7 mouse cellular contexts compared by ENCODE assay signal in genomic region chr5:113954421-113954820, GRCm38 (mm10). TPM values are rescaled to one million over a fixed set of nuclear protein-coding genes. Genes with fewer than 3 reads are reported as not detected.
DNase-seq lines count a peak whose midpoint lies in the region; ATAC-seq and TF ChIP-seq lines count a peak whose summit lies in the region.

No protein-coding gene starts in this region.

- H3K27ac ChIP-seq in intestine, embryonic 14.5 days (ENCODE audit: low read depth): no peak overlapping the region
- H3K27ac ChIP-seq in midbrain, embryonic 16.5 days (ENCODE audit: low read length): peak overlapping the region; percentile 65
- H3K27ac ChIP-seq in spleen, adult 2 months (ENCODE audit: insufficient read depth, low read length): no peak overlapping the region

- peak; percentile 92 for TF ChIP-seq CTCF in spleen, adult 2 months (IDR thresholded peaks at IDR 0.05; ENCODE audit: extremely low read depth, insufficient read depth, insufficient read length, insufficient replicate concordance)

- H3K36me3 ChIP-seq in intestine, embryonic 14.5 days (ENCODE audit: control insufficient read depth, insufficient read depth, low read length): peaks cover 63% of the 10 kb centered on the region
- peaks cover 29% of the 10 kb centered on the region for H3K36me3 ChIP-seq in midbrain, embryonic 16.5 days (ENCODE audit: control insufficient read depth, insufficient read depth, low read length)
- peaks cover 44% of the 10 kb centered on the region for H3K36me3 ChIP-seq in spleen, adult 2 months (ENCODE audit: control insufficient read depth, insufficient read depth, low read length)

- DNase-seq in adrenal gland, adult 2 months: peak; percentile 90
- DNase-seq in embryo, embryonic 10.5 days (ENCODE audit: low spot score): peak; percentile 96
- peak; percentile 77 to 81 for DNase-seq in gastrocnemius, postnatal 36 days
- DNase-seq in intestine, embryonic 14.5 days (ENCODE audit: low spot score): peak; percentile 94
- DNase-seq in left cerebral cortex, postnatal 36 days (ENCODE audit: low spot score in 2 of 2): peak; percentile 76 to 82
- DNase-seq in spleen, adult 2 months (ENCODE audit: low read depth in 1 of 2, low spot score in 2 of 2): peak; percentile 14 to 70

- WGBS in intestine, embryonic 14.5 days: 11% methylated on average over 7 of the region's 7 CpGs
- WGBS in midbrain, embryonic 16.5 days: 11% methylated on average over 7 of the region's 7 CpGs
- WGBS in spleen, adult 2 months: 20% methylated on average over 7 of the region's 7 CpGs

- no peaks in the 10 kb centered on the region for H3K27me3 ChIP-seq in intestine, embryonic 14.5 days (replicated peaks; ENCODE audit: control insufficient read depth, insufficient read depth, low read length)
- no peaks in the 10 kb centered on the region for H3K27me3 ChIP-seq in midbrain, embryonic 16.5 days (ENCODE audit: control insufficient read depth, insufficient read depth, low read depth, low read length)
- no peaks in the 10 kb centered on the region for H3K27me3 ChIP-seq in spleen, adult 2 months (ENCODE audit: control insufficient read depth, insufficient read depth, low read length)

- H3K4me2 ChIP-seq in intestine, embryonic 14.5 days (ENCODE audit: low read length): no peak overlapping the region
- H3K4me2 ChIP-seq in midbrain, embryonic 16.5 days (ENCODE audit: low read length): no peak overlapping the region

- H3K9ac ChIP-seq in intestine, embryonic 14.5 days (ENCODE audit: low read length): no peak overlapping the region
- H3K9ac ChIP-seq in midbrain, embryonic 16.5 days (ENCODE audit: low read depth, low read length): no peak overlapping the region

- peak; percentile 33; the same call in 1 of the 2 replicates for ATAC-seq in intestine, embryonic 14.5 days (replicated peaks; ENCODE audit: low FRiP score, low TSS enrichment, low read depth)
- peak; percentile 69; the same call in 1 of the 2 replicates for ATAC-seq in midbrain, embryonic 16.5 days

- no peak for TF ChIP-seq POLR2A in spleen, adult 2 months (IDR thresholded peaks at IDR 0.05; ENCODE audit: low read depth, low read length)

- intact Hi-C loops in gastrocnemius, postnatal 36 days (cut with DNase I): loop anchor here (1.0 to 5.0 kb wide), 3 partner anchors 38 to 100 kb away; partner anchors contain the start of gene Ssh1
- intact Hi-C loops in left cerebral cortex, postnatal 36 days (cut with DNase I): loop anchor here (1.0 to 2.0 kb wide), 3 partner anchors 38 to 180 kb away; partner anchors contain the start of gene Ssh1

- no peaks in the 10 kb centered on the region for H3K9me3 ChIP-seq in intestine, embryonic 14.5 days (ENCODE audit: control insufficient read depth, low read length)
- no peaks in the 10 kb centered on the region for H3K9me3 ChIP-seq in midbrain, embryonic 16.5 days (replicated peaks; ENCODE audit: control insufficient read depth, low read length, poor library complexity, severe bottlenecking)

- no peak overlapping the region for H3K4me3 ChIP-seq in intestine, embryonic 14.5 days (ENCODE audit: low read depth, low read length)
- no peak overlapping the region for H3K4me3 ChIP-seq in midbrain, embryonic 16.5 days (ENCODE audit: low read depth, low read length)
- H3K4me3 ChIP-seq in spleen, adult 2 months (ENCODE audit: extremely low read depth, insufficient read depth, insufficient read length): no peak overlapping the region

- H3K4me1 ChIP-seq in intestine, embryonic 14.5 days (replicated peaks; ENCODE audit: control insufficient read depth, insufficient read depth, low read length): no peaks in the 10 kb centered on the region; the same call in 1 of the 2 replicates
- peaks cover 2% of the 10 kb centered on the region; the same call in 1 of the 2 replicates for H3K4me1 ChIP-seq in midbrain, embryonic 16.5 days (ENCODE audit: control insufficient read depth, insufficient read depth, low read length)
- no peaks in the 10 kb centered on the region for H3K4me1 ChIP-seq in spleen, adult 2 months (ENCODE audit: control insufficient read depth, insufficient read depth, insufficient read length)

RNA-seq across cellular contexts. Expression of gene Ssh1, which starts 39.3 kb away (rescaled TPM):
- total RNA-seq in adrenal gland, adult 2 months (2021): 10 to 100 TPM; 15.5 to 24.6 TPM
- 9.1 and 9.9 TPM in 2 replicates for polyA plus RNA-seq in adrenal gland, adult 2 months (2012; rRNA removed)
- 1 to 10 TPM; 5.1 to 7.5 TPM for total RNA-seq in gastrocnemius, postnatal 36 days (2021)
- polyA plus RNA-seq in intestine, embryonic 14.5 days (2014; fragmentation: Nextera tagmentation; extraction: Ambion mirVana): 19.4 and 19.6 TPM in 2 replicates
- 10 to 100 TPM; 21.0 to 29.1 TPM for total RNA-seq in left cerebral cortex, postnatal 36 days (2021)
- 9.4 and 13.7 TPM in 2 replicates for polyA plus RNA-seq in midbrain, embryonic 16.5 days (2015; fragmentation: Nextera tagmentation; extraction: Ambion mirVana)
- 16.4 and 18.9 TPM in 2 replicates for polyA plus RNA-seq in spleen, adult 2 months (2012; rRNA removed)

RNA-seq across cellular contexts. Expression of gene Coro1c, which starts 45.9 kb away (rescaled TPM):
- 10 to 100 TPM; 43.3 to 75.5 TPM for total RNA-seq in adrenal gland, adult 2 months (2021)
- 29.1 and 31.3 TPM in 2 replicates for polyA plus RNA-seq in adrenal gland, adult 2 months (2012; rRNA removed)
- 10 to 100 TPM; 10.6 to 14.4 TPM for total RNA-seq in gastrocnemius, postnatal 36 days (2021)
- polyA plus RNA-seq in intestine, embryonic 14.5 days (2014; fragmentation: Nextera tagmentation; extraction: Ambion mirVana): 185 and 200 TPM in 2 replicates
- total RNA-seq in left cerebral cortex, postnatal 36 days (2021): 10 to 100 TPM; 73.7 to 87.8 TPM
- 201 and 209 TPM in 2 replicates for polyA plus RNA-seq in midbrain, embryonic 16.5 days (2015; fragmentation: Nextera tagmentation; extraction: Ambion mirVana)
- 37.9 and 38.3 TPM in 2 replicates for polyA plus RNA-seq in spleen, adult 2 months (2012; rRNA removed)

RNA-seq across cellular contexts. Expression of gene Dao, which starts 49.1 kb away (rescaled TPM):
- not detected for total RNA-seq in adrenal gland, adult 2 months (2021)
- not detected in 2 replicates for polyA plus RNA-seq in adrenal gland, adult 2 months (2012; rRNA removed)
- not detected for total RNA-seq in gastrocnemius, postnatal 36 days (2021)
- 5.1 and 5.7 TPM in 2 replicates for polyA plus RNA-seq in intestine, embryonic 14.5 days (2014; fragmentation: Nextera tagmentation; extraction: Ambion mirVana)
- not detected for total RNA-seq in left cerebral cortex, postnatal 36 days (2021)
- not detected in 2 replicates for polyA plus RNA-seq in midbrain, embryonic 16.5 days (2015; fragmentation: Nextera tagmentation; extraction: Ambion mirVana)
- polyA plus RNA-seq in spleen, adult 2 months (2012; rRNA removed): 0.12 and 0.26 TPM in 2 replicates

Comparison
In these comparisons a context has a peak if more than half of its experiments do, and no peak if none do; other contexts are left out.
1. DNase-seq: peak in every context shown above with its lines; median percentile 96 in embryo, embryonic 10.5 days; 94 in intestine, embryonic 14.5 days; 90 in adrenal gland, adult 2 months; 79 in gastrocnemius, postnatal 36 days; 79 in left cerebral cortex, postnatal 36 days; 42 in spleen, adult 2 months.